In the genomic region with DNA sequence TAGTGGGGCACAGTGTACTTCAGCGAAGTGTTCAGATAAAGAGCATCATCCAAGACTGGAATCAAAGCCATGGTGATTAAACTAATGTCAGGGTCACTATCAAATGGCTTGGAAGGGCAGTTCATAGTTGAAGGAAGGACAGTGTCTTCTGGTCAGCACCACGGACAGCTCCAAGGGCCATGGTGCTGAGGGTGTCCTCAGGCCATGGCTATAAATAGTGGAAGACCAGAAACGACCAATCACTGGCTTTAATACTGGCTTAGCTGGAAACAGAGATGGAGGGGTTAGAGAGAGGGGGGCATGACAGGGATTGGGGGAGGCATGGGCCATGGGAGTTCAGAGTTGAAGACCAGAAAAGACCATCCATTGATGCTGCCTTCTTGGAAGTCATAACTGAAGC, we compare ENCODE assay signal across 9 mouse cellular contexts.
DNase-seq lines count a peak whose midpoint lies in the region; ATAC-seq lines count a peak whose summit lies in the region.
"Had no signal": no experiment of that assay in that cellular context is flagged by ENCODE, and none has a peak within 500 bp of the region (broad histone marks: within the 10 kb centered on the region; RNA-seq: fewer than 3 reads in every experiment).

No protein-coding gene starts in this region.

- no peaks in the 10 kb centered on the region for H3K27me3 ChIP-seq in liver, embryonic 13.5 days
- no peaks in the 10 kb centered on the region for H3K27me3 ChIP-seq in splenic B cell, adult 2 months (ENCODE audit: control insufficient read depth, insufficient read depth, low read length, poor library complexity, severe bottlenecking)
- H3K27me3 ChIP-seq: heart, embryonic 15.5 days had no signal

- ATAC-seq in liver, embryonic 13.5 days (ENCODE audit: low read depth), result no peak

- DNase-seq in heart, adult 18-20 months, result peak; percentile 32 to 74
- DNase-seq in heart, postnatal 25 days (ENCODE audit: low spot score), result no peak
- peak; percentile 58 for DNase-seq in adrenal gland, adult 8-10 months
- DNase-seq in heart, postnatal 14 days, result peak; percentile 74 to 85
- peak; percentile 10 for DNase-seq in liver, embryonic 13.5 days
- DNase-seq in splenic B cell, adult 2 months (ENCODE audit: low read depth, low spot score), result peak; percentile 51
- no peak for DNase-seq in cerebellum, adult 18-20 months
- no peak for DNase-seq in frontal cortex, postnatal 14 days (ENCODE audit: low spot score in 2 of 2)

- no peaks in the 10 kb centered on the region for H3K4me1 ChIP-seq in liver, embryonic 13.5 days (replicated peaks)
- H3K4me1 ChIP-seq: heart, embryonic 15.5 days had no signal

- no peak overlapping the region for H3K9ac ChIP-seq in liver, embryonic 13.5 days
- H3K9ac ChIP-seq: heart, embryonic 15.5 days had no signal

- no peaks in the 10 kb centered on the region for H3K9me3 ChIP-seq in liver, embryonic 13.5 days (replicated peaks)
- H3K9me3 ChIP-seq: heart, embryonic 15.5 days had no signal

- 11% methylated on average over 3 of the region's 3 CpGs for WGBS in liver, embryonic 13.5 days (ENCODE audit: insufficient replicate concordance)

- intact Hi-C loops in heart, postnatal 25 days (cut with DNase I), result no loop called here
- intact Hi-C loops in heart, postnatal 14 days (cut with DNase I), result no loop called here

- H3K27ac ChIP-seq in liver, embryonic 13.5 days, result no peak overlapping the region
- H3K27ac ChIP-seq: heart, embryonic 15.5 days had no signal

- H3K36me3 ChIP-seq in liver, embryonic 13.5 days, result no peaks in the 10 kb centered on the region
- H3K36me3 ChIP-seq in splenic B cell, adult 2 months (ENCODE audit: control insufficient read depth, insufficient read depth, low read length, poor library complexity, severe bottlenecking), result no peaks in the 10 kb centered on the region
- H3K36me3 ChIP-seq: heart, embryonic 15.5 days had no signal

- no peak overlapping the region for H3K4me2 ChIP-seq in liver, embryonic 13.5 days
- H3K4me2 ChIP-seq: heart, embryonic 15.5 days had no signal

- no peak overlapping the region for H3K4me3 ChIP-seq in liver, embryonic 13.5 days (replicated peaks)
- H3K4me3 ChIP-seq: heart, embryonic 15.5 days had no signal

Comparison
In these comparisons a context has a peak if more than half of its experiments do, and no peak if none do; other contexts are left out.
1. DNase-seq: peak in heart, adult 18-20 months (2 of 2), adrenal gland, adult 8-10 months (single experiment), heart, postnatal 14 days (2 of 2), liver, embryonic 13.5 days (single experiment) and splenic B cell, adult 2 months (single experiment); none in heart, postnatal 25 days (single experiment), cerebellum, adult 18-20 months (0 of 2) and frontal cortex, postnatal 14 days (0 of 2).